Mouse (Mus musculus) brown adipose tissue, adult 24 weeks (tissue): ENCODE measurements around the gene Tmod3. TPM values are rescaled to one million over a fixed set of nuclear protein-coding genes. Genes with fewer than 3 reads are reported as not detected.

Experiments used
- polyA plus RNA-seq: library from polyadenylated mRNA; stranded (reverse); fragments of >200 nt; gene quantifications from 2 replicates; pipeline ENCODE4 v1.2.4, GENCODE M21; 2012; ENCODE audit not compliant: missing spikeins, insufficient read depth, insufficient read length

Tmod3 gene
- polyA plus RNA-seq, 1 experiment, result 29.6 TPM

Other genes starting within 250 kb of the Tmod3 start
- gene Bcl2l10, start 211.9 kb downstream of the Tmod3 start, polyA plus RNA-seq, result not detected in 2 replicates
- 12.0 and 16.0 TPM in 2 replicates for gene Mapk6, start 149.7 kb downstream of the Tmod3 start, polyA plus RNA-seq
- gene Leo1, start 118.1 kb downstream of the Tmod3 start, polyA plus RNA-seq, result 19.0 and 21.4 TPM in 2 replicates
- gene Tmod2, start 51.7 kb upstream of the Tmod3 start, polyA plus RNA-seq, result 1.9 and 2.0 TPM in 2 replicates
- 8.8 and 9.6 TPM in 2 replicates for gene Lysmd2, start 66.1 kb upstream of the Tmod3 start, polyA plus RNA-seq
- 1.4 TPM in 1 of 2 replicates, not detected in the other for gene Scg3, start 124.4 kb upstream of the Tmod3 start, polyA plus RNA-seq
- gene Bmp5, start 215.7 kb upstream of the Tmod3 start, polyA plus RNA-seq, result 0.88 and 1.8 TPM in 2 replicates